16 mouse cellular contexts compared by ENCODE assay signal in genomic region chr1:132266791-132267557, GRCm38 (mm10). TPM values are rescaled to one million over a fixed set of nuclear protein-coding genes. Genes with fewer than 3 reads are reported as not detected.
DNase-seq lines count a peak whose midpoint lies in the region; ATAC-seq lines count a peak whose summit lies in the region.
"Had no signal": no experiment of that assay in that cellular context is flagged by ENCODE, and none has a peak within 500 bp of the region (broad histone marks: within the 10 kb centered on the region; RNA-seq: fewer than 3 reads in every experiment).

No protein-coding gene starts in this region.

- peak; percentile 71 for ATAC-seq in kidney, embryonic 16.5 days (ENCODE audit: low FRiP score, low TSS enrichment)
- ATAC-seq: forebrain, embryonic 15.5 days; intestine, postnatal 0 days had no signal

- H3K9me3 ChIP-seq in kidney, embryonic 16.5 days (ENCODE audit: low read length): no peaks in the 10 kb centered on the region
- H3K9me3 ChIP-seq: forebrain, embryonic 15.5 days had no signal

- H3K4me1 ChIP-seq in kidney, embryonic 16.5 days (ENCODE audit: insufficient read depth, low read length): peaks cover 23% of the 10 kb centered on the region

- H3K36me3 ChIP-seq in kidney, embryonic 16.5 days (ENCODE audit: insufficient read depth, low read length): no peaks in the 10 kb centered on the region
- H3K36me3 ChIP-seq: forebrain, embryonic 15.5 days had no signal

- no peak overlapping the region for H3K9ac ChIP-seq in kidney, embryonic 16.5 days (replicated peaks; ENCODE audit: low read length)
- H3K9ac ChIP-seq: forebrain, embryonic 15.5 days had no signal

- H3K27ac ChIP-seq in kidney, embryonic 16.5 days (ENCODE audit: low read length): peak overlapping the region; percentile 78
- H3K27ac ChIP-seq: forebrain, embryonic 15.5 days; heart, adult 2 months; macrophage had no signal

- 17% methylated on average over 8 of the region's 8 CpGs for WGBS in kidney, embryonic 16.5 days

- peak; percentile 41 for DNase-seq in gastrocnemius, postnatal 25 days
- DNase-seq in gastrocnemius, postnatal 10 days: no peak
- peak; percentile 57 for DNase-seq in NIH3T3 (ENCODE audit: low read depth)
- DNase-seq in lung, postnatal 25 days (ENCODE audit: low spot score): peak; percentile 89
- DNase-seq in right cerebral cortex, postnatal 14 days: no peak
- no peak for DNase-seq in left cerebral cortex, postnatal 36 days (ENCODE audit: low spot score in 2 of 2)
- no peak for DNase-seq in left cerebral cortex, postnatal 4 days
- DNase-seq: heart, adult 2 months had no signal

- no peaks in the 10 kb centered on the region for H3K27me3 ChIP-seq in kidney, embryonic 16.5 days (ENCODE audit: insufficient read depth, low read length)
- H3K27me3 ChIP-seq: forebrain, embryonic 15.5 days had no signal

- peak overlapping the region; percentile 14 for H3K4me2 ChIP-seq in kidney, embryonic 16.5 days (replicated peaks; ENCODE audit: low read depth, low read length)
- H3K4me2 ChIP-seq: forebrain, embryonic 15.5 days had no signal

- no peak overlapping the region for H3K4me3 ChIP-seq in kidney, embryonic 16.5 days (ENCODE audit: low read length)
- H3K4me3 ChIP-seq: forebrain, embryonic 15.5 days; heart, adult 2 months had no signal

- intact Hi-C loops in left cerebral cortex, postnatal 36 days (cut with DNase I): no loop called here
- intact Hi-C loops in left cerebral cortex, postnatal 4 days (cut with DNase I): no loop called here

RNA-seq across cellular contexts. Expression of gene Klhdc8a, which starts 31.5 kb away (rescaled TPM):
- total RNA-seq in gastrocnemius, postnatal 25 days (2021): under 1 TPM; 0.16 to 0.26 TPM
- total RNA-seq in gastrocnemius, postnatal 10 days (2021): under 1 TPM; 0.45 to 0.52 TPM
- polyA plus RNA-seq in kidney, embryonic 16.5 days (2015; fragmentation: Nextera tagmentation; extraction: Ambion mirVana): 1.8 and 2.1 TPM in 2 replicates
- 10 to 100 TPM; 11.0 to 13.6 TPM for total RNA-seq in left cerebral cortex, postnatal 36 days (2021)
- total RNA-seq in left cerebral cortex, postnatal 4 days (2021): 10 to 100 TPM in 1 of 2 experiments, 1 to 10 TPM in 1; 9.1 to 10.7 TPM
- total RNA-seq: MEL had no signal
- polyA plus RNA-seq: macrophage had no signal

RNA-seq across cellular contexts. Expression of gene Gm10188, which starts 37.4 kb away (rescaled TPM):
- not detected for total RNA-seq in gastrocnemius, postnatal 25 days (2021)
- not detected for total RNA-seq in gastrocnemius, postnatal 10 days (2021)
- polyA plus RNA-seq in kidney, embryonic 16.5 days (2015; fragmentation: Nextera tagmentation; extraction: Ambion mirVana): not detected in 2 replicates
- not detected for total RNA-seq in left cerebral cortex, postnatal 36 days (2021)
- not detected for total RNA-seq in left cerebral cortex, postnatal 4 days (2021)
- total RNA-seq: heart, adult 2 months; left cerebral cortex, postnatal 14 days; MEL had no signal
- polyA plus RNA-seq: cortical plate, adult 2 months; heart, adult 2 months; intestine, postnatal 0 days; macrophage; stomach, embryonic 16.5 days had no signal

RNA-seq across cellular contexts. Expression of gene Nuak2, which starts 49.0 kb away (rescaled TPM):
- 1 to 10 TPM in 1 of 2 experiments, under 1 TPM in 1; 0.79 to 1.3 TPM for total RNA-seq in gastrocnemius, postnatal 25 days (2021)
- 1 to 10 TPM; 2.0 to 2.2 TPM for total RNA-seq in gastrocnemius, postnatal 10 days (2021)
- 4.3 and 5.5 TPM in 2 replicates for polyA plus RNA-seq in kidney, embryonic 16.5 days (2015; fragmentation: Nextera tagmentation; extraction: Ambion mirVana)
- total RNA-seq in left cerebral cortex, postnatal 36 days (2021): 1 to 10 TPM in 1 of 2 experiments, under 1 TPM in 1; 0.62 to 1.6 TPM
- 1 to 10 TPM; 2.6 to 3.2 TPM for total RNA-seq in left cerebral cortex, postnatal 4 days (2021)

Comparison
In these comparisons a context has a peak if more than half of its experiments do, and no peak if none do; other contexts are left out.
1. DNase-seq: peak in gastrocnemius, postnatal 25 days (single experiment), NIH3T3 (single experiment) and lung, postnatal 25 days (single experiment); none in gastrocnemius, postnatal 10 days (single experiment), right cerebral cortex, postnatal 14 days (single experiment), left cerebral cortex, postnatal 36 days (0 of 2) and left cerebral cortex, postnatal 4 days (single experiment).
2. RNA of gene Klhdc8a, which starts 31.5 kb away (total RNA-seq): 11.0 to 13.6 TPM in left cerebral cortex, postnatal 36 days and 9.1 to 10.7 TPM in left cerebral cortex, postnatal 4 days; 0.45 to 0.52 TPM in gastrocnemius, postnatal 10 days and 0.16 to 0.26 TPM in gastrocnemius, postnatal 25 days; every median in the first group is over 4 times any median in the second.